Mouse (Mus musculus): ENCODE data around the gene Hsh2d. TPM values are rescaled to one million over a fixed set of nuclear protein-coding genes. Genes with fewer than 3 reads are reported as not detected.

Gene Hsh2d
- polyA plus RNA-seq (2015; fragmentation: Nextera tagmentation; extraction: Ambion mirVana): not detected in 2 replicates

DNA sequence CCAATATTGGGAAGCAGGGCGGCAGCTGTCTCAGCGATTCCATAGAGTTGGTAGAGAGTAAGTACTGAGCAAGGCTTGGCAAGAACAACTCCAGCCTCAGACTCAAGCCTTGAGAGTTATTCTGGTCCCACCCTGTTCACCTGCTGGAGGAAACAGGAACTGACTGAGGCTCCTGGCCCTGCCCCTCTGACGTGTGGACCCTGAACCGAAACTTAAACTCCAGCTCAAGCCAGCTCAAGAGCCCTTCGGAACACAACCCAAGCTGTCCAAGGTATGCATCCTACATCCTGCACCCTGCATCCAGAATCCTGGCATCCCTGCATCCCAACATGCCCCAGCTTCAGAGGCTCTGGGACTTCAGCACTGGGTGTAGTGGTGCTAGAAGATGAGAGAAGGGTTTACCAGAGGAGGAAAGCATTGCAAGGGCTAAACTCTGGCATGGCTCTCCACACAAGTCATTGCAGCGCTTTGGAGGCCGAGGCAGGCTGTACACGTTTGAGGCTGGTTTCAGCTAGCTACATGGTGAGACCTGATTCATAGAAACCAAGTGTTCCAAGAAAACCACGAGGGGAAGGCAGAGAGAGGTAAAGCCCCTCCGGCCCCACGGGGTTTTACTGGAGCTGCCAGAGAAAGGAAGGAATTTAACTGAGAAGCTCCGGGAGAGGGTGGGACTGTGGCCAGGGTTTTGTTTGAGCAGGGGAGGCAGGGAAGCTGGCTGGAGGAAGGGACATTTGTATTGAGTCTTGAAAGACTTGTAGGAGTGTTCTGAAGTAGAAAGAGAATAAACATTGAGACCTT is at the start of gene Hsh2d:
Gene Hsh2d, plus strand, starts transcription at position 222 of the 798 bp plus-strand sequence.

GRCm38 (mm10) chr8:72160707-72161697 is 28.4 kb upstream of the Hsh2d start, which contains the start of gene Rab8a:
Gene Rab8a (plus strand): TSS chr8:72161200.

DNA sequence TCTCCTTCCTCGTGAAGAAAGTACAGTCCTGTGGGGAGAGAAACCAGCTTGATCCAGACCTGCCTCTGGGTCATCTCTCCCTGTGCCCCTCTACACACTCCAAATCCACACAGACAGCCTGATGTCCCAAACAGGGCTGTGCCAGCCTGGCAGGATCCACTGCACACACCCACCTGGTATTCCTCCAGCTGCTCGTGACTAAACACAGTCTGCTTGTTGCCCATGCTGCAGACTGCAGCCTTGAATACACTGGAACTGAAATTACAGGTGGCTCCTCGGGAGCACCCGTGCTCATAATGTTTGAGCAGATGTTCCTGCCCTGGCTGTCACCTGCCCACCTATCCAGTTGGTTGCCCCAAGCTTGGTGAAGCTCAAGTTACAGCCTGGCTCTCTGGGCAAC is 23.3 kb downstream of the Hsh2d start, which contains the start of gene Cib3:
Gene Cib3, minus strand, starts transcription at position 87 of the 400 bp plus-strand sequence.

GRCm38 (mm10) chr8:72213536-72213935 is 24.1 kb downstream of the Hsh2d start, which contains the start of gene Gm11034:
Gene Gm11034 (minus strand): TSS chr8:72213636.

GRCm38 (mm10) chr8:72219541-72220363 is 30.3 kb downstream of the Hsh2d start, which contains the start of gene Fam32a:
Gene Fam32a (plus strand): TSS chr8:72219730.

DNA sequence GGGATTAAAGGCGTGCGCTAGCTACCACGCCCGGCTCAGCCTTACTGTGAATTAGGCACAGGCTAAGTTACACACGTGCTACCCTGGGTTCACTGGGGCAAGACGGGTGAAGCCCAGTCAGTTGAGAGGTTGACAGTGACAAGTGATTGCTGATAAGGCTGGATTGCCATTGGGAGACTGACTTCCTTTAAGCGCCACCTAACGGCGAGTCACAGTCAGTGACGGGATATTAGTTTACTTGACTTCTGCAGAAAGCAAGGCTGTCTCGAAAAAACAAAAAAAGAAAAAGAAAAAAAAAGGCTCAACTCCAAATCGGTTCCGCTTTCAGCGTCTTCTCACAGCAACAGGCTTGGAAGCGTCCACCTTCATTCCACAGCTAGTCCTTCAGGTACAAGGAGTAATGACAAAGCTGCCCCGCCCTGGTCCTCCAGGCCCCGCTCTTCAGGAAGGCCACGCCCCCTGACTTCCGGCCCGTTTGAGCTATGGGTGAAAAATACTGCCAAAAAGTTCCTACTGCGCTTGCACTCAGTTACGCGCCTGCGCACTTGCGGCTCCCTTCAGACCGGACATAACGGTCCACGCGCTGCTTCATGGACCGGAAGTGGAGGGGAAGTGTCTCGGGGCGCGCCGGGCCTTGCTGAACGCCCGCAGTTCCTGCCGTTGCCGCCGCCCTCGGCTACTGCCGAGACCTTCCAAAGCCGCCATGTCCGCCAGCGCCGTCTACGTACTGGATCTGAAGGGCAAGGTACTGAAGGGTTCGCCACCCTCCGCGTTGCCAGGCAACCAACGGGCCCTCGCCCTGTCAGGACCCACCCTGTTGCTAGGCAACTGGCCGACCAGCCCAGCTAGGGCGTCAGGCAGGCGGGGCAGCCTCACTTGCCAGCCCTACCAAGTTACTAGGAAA is 50.3 kb downstream of the Hsh2d start, which contains the start of gene Ap1m1:
Gene Ap1m1, plus strand, starts transcription at position 520 of the 904 bp plus-strand sequence.

Other genes starting within 250 kb of the Hsh2d start
- gene Zfp961, start 238.6 kb upstream of the Hsh2d start, polyA plus RNA-seq (2015; fragmentation: Nextera tagmentation; extraction: Ambion mirVana): 4.9 and 5.2 TPM in 2 replicates
- 0.60 and 0.94 TPM in 2 replicates for gene Cyp4f18, start 180.0 kb upstream of the Hsh2d start, polyA plus RNA-seq (2015; fragmentation: Nextera tagmentation; extraction: Ambion mirVana)
- gene Olfr372, start 148.4 kb upstream of the Hsh2d start, polyA plus RNA-seq (2015; fragmentation: Nextera tagmentation; extraction: Ambion mirVana): not detected in 2 replicates
- not detected in 2 replicates for gene Olfr373, start 106.5 kb upstream of the Hsh2d start, polyA plus RNA-seq (2015; fragmentation: Nextera tagmentation; extraction: Ambion mirVana)
- gene Olfr374, start 82.6 kb upstream of the Hsh2d start, polyA plus RNA-seq (2015; fragmentation: Nextera tagmentation; extraction: Ambion mirVana): not detected in 2 replicates
- 177 and 260 TPM in 2 replicates for gene Tpm4, start 54.7 kb upstream of the Hsh2d start, polyA plus RNA-seq (2015; fragmentation: Nextera tagmentation; extraction: Ambion mirVana)
- gene Rab8a, start 28.4 kb upstream of the Hsh2d start, polyA plus RNA-seq (2015; fragmentation: Nextera tagmentation; extraction: Ambion mirVana): 39.1 and 45.6 TPM in 2 replicates
- not detected in 2 replicates for gene Cib3, start 23.2 kb downstream of the Hsh2d start, polyA plus RNA-seq (2015; fragmentation: Nextera tagmentation; extraction: Ambion mirVana)
- not detected in 2 replicates for gene Gm11034, start 24.0 kb downstream of the Hsh2d start, polyA plus RNA-seq (2015; fragmentation: Nextera tagmentation; extraction: Ambion mirVana)
- gene Fam32a, start 30.1 kb downstream of the Hsh2d start, polyA plus RNA-seq (2015; fragmentation: Nextera tagmentation; extraction: Ambion mirVana): 29.4 and 32.5 TPM in 2 replicates
- 42.9 and 47.7 TPM in 2 replicates for gene Ap1m1, start 50.4 kb downstream of the Hsh2d start, polyA plus RNA-seq (2015; fragmentation: Nextera tagmentation; extraction: Ambion mirVana)
- 8.8 and 10.3 TPM in 2 replicates for gene Gm10282, start 115.6 kb downstream of the Hsh2d start, polyA plus RNA-seq (2015; fragmentation: Nextera tagmentation; extraction: Ambion mirVana)
- 13.8 and 18.6 TPM in 2 replicates for gene Klf2, start 129.4 kb downstream of the Hsh2d start, polyA plus RNA-seq (2015; fragmentation: Nextera tagmentation; extraction: Ambion mirVana)
- gene Eps15l1, start 231.8 kb downstream of the Hsh2d start, polyA plus RNA-seq (2015; fragmentation: Nextera tagmentation; extraction: Ambion mirVana): 20.2 and 21.3 TPM in 2 replicates